Mouse (Mus musculus) testis, adult 2 months (tissue): ENCODE measurements around the gene Tmem110. TPM values are rescaled to one million over a fixed set of nuclear protein-coding genes. Genes with fewer than 3 reads are reported as not detected.

Source experiments
- H3K27ac ChIP-seq: fragments of 200-500 bp; 2 replicates; pipeline ENCODE4 v1.5.1; 2012; ENCODE audit warnings: low read depth, low read length; ENCODE audit not compliant: control insufficient read depth, insufficient read depth
- H3K27me3 ChIP-seq: fragments of 200-500 bp; 2 replicates; pipeline ENCODE4 v1.6.1; 2012; ENCODE audit warnings: mild to moderate bottlenecking, low read length, moderate library complexity; ENCODE audit not compliant: control insufficient read depth, insufficient read depth
- H3K36me3 ChIP-seq: fragments of 200-500 bp; 2 replicates; pipeline ENCODE4 v1.6.1; 2012; ENCODE audit warnings: mild to moderate bottlenecking, low read length; ENCODE audit not compliant: control insufficient read depth, insufficient read depth
- H3K4me1 ChIP-seq: fragments of 200-500 bp; 2 replicates; pipeline ENCODE4 v1.6.1; 2012; ENCODE audit warnings: low read length; ENCODE audit not compliant: control insufficient read depth, insufficient read depth
- H3K4me3 ChIP-seq: fragments of 200-500 bp; 2 replicates; pipeline ENCODE4 v1.5.1; 2012; ENCODE audit warnings: low read depth, mild to moderate bottlenecking, low read length, moderate library complexity, mixed read lengths; ENCODE audit not compliant: control insufficient read depth
- CTCF ChIP-seq: fragments of 200-500 bp; IDR thresholded peaks from 2 replicates; pipeline ENCODE4 v1.5.1; 2012; ENCODE audit warnings: low read depth, mild to moderate bottlenecking, inconsistent platforms, low read length, moderate library complexity; ENCODE audit not compliant: control insufficient read depth, insufficient read depth, insufficient replicate concordance
- POLR2A ChIP-seq: fragments of 200-500 bp; IDR thresholded peaks from 2 replicates; pipeline ENCODE4 v1.6.1; 2012; ENCODE audit warnings: low read depth, mild to moderate bottlenecking, inconsistent platforms, low read length, moderate library complexity; ENCODE audit not compliant: control insufficient read depth
- polyA plus RNA-seq: library from polyadenylated mRNA; depleted of rRNA; stranded (reverse); fragments of >200 nt; gene quantifications from 2 replicates; pipeline ENCODE4 v1.2.3, GENCODE M21; 2012

The Tmem110 gene
- polyA plus RNA-seq, 1 experiment = 3.6 TPM

DNA sequence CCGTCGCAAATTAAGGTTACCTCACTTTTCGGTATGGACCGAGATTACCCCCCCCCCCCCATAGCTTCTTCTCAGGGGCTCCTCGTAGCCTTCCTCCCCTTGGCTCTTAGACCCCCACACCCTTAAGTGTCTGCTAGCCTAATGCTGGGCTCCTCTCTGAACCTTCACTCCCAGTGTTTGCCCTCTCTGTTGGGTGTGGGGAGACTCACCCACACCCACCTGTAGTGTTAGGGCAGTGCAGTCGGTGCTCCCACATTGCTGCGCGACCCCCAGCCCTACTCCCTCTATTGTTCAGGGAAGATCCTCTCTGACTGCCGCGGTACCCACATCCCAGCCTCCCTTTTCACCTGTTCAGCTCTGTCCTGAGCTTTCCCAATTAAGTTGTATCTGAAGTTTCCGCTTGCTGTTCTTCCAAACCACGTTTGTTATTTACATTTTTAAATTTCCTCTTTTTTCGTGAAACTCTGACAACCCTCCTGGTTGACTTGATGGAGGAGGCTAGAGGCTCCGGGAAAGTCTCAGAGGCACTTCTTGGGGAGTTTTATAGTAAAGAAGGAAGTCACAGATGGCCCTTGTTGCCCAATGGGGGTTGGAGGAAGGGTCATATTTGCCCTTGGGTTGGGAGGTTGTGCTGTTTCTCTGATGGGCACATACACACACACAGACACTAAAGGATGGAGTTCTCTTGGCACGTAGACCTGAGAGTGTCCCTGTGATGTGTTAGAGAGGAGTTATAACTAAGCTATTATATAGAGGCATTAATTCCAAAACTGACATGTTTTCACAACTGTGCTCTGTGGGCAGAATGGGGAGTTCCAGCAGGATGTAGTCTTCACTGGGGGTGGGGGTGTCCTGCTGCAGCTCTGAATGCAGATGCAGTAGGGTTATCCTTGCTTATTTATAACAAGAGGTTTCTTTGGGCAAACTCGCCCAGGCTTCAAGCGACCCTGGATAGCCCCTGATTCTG is 1.1 kb downstream of the Tmem110 start:
- Histone ChIP-seq H3K27ac (no peak overlapping the region), H3K4me3 (peak overlapping the region; percentile 81), H3K36me3 (no peaks in the 10 kb centered on the region), H3K27me3 (no peaks in the 10 kb centered on the region), H3K4me1 (peaks cover 5% of the 10 kb centered on the region)
- no peak for TF ChIP-seq CTCF
- no peak for TF ChIP-seq POLR2A

- Histone ChIP-seq H3K4me1 (peaks cover 5% of the 10 kb centered on the region), H3K36me3 (no peaks in the 10 kb centered on the region), H3K4me3 (no peak overlapping the region), H3K27ac (no peak overlapping the region), H3K27me3 (no peaks in the 10 kb centered on the region)
- TF ChIP-seq POLR2A (no peak), CTCF (no peak)
Observed at GRCm38 (mm10) chr14:30827480-30827879, 2.1 kb downstream of the Tmem110 start.

GRCm38 (mm10) chr14:30828077-30828476 is 2.7 kb downstream of the Tmem110 start:
- H3K36me3 ChIP-seq = no peaks in the 10 kb centered on the region
- H3K4me3 ChIP-seq = no peak overlapping the region
- peaks cover 5% of the 10 kb centered on the region for H3K4me1 ChIP-seq
- TF ChIP-seq POLR2A (no peak), CTCF (no peak)
- no peaks in the 10 kb centered on the region for H3K27me3 ChIP-seq
- no peak overlapping the region for H3K27ac ChIP-seq

GRCm38 (mm10) chr14:30828635-30829460 is 3.5 kb downstream of the Tmem110 start:
- Histone ChIP-seq H3K4me1 (peaks cover 6% of the 10 kb centered on the region), H3K27ac (peak overlapping the region; percentile 36; the same call in 1 of the 2 replicates), H3K4me3 (no peak overlapping the region), H3K36me3 (no peaks in the 10 kb centered on the region), H3K27me3 (no peaks in the 10 kb centered on the region)
- TF ChIP-seq CTCF = no peak
- no peak for TF ChIP-seq POLR2A

DNA sequence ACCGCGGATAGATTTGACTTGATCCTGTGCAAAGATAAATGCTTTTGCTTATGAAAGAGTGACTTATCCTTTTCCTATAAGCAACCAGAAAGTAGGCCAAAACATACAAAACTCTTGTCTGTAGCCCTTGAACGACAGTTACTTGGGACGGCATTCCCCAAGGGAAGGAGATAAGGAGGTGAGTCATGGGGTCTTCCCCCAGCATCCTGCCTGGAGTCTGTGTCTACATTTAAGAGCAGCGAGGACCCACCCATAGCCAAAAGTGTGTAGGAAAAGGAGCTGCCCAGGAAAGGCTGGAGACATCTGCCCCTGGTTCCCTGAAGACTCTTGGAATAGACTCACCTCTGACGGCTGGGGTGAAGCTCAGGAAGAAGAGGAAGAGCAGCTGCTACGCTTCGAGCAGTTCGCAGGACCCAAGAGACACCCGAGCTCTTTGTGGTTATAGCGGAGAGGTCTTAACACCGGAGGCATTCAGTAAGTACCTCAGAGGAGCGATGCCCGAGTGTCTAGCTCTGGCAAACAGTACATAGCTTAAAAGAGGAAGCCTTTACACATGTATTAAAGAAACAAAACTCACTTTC is 12.1 kb downstream of the Tmem110 start:
- H3K4me1 ChIP-seq = peaks cover 3% of the 10 kb centered on the region; the same call in 1 of the 2 replicates
- no peak overlapping the region for H3K4me3 ChIP-seq
- no peaks in the 10 kb centered on the region for H3K36me3 ChIP-seq
- TF ChIP-seq CTCF (no peak), POLR2A (no peak)
- no peak overlapping the region for H3K27ac ChIP-seq
- no peaks in the 10 kb centered on the region for H3K27me3 ChIP-seq

DNA sequence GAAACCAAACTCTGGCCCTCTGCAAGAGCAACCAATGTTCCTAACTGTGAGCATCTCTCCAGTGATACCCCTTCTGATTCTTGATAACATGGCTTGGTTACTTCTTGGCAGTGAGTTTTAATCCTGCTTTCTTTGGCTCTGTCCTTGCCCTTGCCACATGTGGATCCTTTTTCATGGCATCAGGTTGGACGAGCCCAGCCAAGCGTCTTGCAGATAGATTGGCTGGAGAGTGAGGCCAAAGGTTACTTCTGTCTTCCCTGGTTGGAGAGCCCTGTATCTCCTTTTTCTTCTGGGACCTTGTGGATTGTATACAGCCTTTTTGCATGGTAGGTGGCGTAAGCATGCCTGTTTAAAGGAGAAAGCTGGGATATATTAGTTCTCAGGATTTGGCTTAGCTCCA is 18.3 kb downstream of the Tmem110 start:
- Histone ChIP-seq H3K36me3 (no peaks in the 10 kb centered on the region), H3K27me3 (no peaks in the 10 kb centered on the region), H3K4me1 (no peaks in the 10 kb centered on the region), H3K27ac (no peak overlapping the region), H3K4me3 (no peak overlapping the region)
- TF ChIP-seq POLR2A (no peak), CTCF (no peak)
